Mouse (Mus musculus) ES-Bruce4 (cell line): ENCODE results near the gene Sft2d2.

Experiments
- CTCF ChIP-seq: IDR thresholded peaks from one replicate; pipeline ENCODE4 v1.8.1; 2011; ENCODE audit warnings: low read depth, low read length
- EP300 ChIP-seq: IDR thresholded peaks from 2 replicates; pipeline ENCODE4 v1.6.1; 2011; ENCODE audit warnings: low read depth, low read length; ENCODE audit not compliant: insufficient read depth
- POLR2A ChIP-seq: IDR thresholded peaks from one replicate; pipeline ENCODE4 v1.8.1; 2011; ENCODE audit warnings: low read length; ENCODE audit not compliant: insufficient read depth

GRCm38 (mm10) chr1:165184178-165184577 is 10.1 kb downstream of the Sft2d2 start:
- TF ChIP-seq CTCF, result no peak
- TF ChIP-seq EP300, result no peak
- TF ChIP-seq POLR2A, result no peak
